Mouse (Mus musculus) liver, embryonic 14.5 days (tissue): Measurements from ENCODE around the gene Nr5a2. TPM values are rescaled to one million over a fixed set of nuclear protein-coding genes. Genes with fewer than 3 reads are reported as not detected.
A peak's percentile ranks its signal among the peaks of the same experiment; 100 is the strongest.

Source experiments
- ATAC-seq: fragments of 200-750 bp; cut with Nextera tagmentation; 2 replicates; pipeline ENCODE4 v1.8.0; 2017; ENCODE audit warnings: moderate number of reproducible peaks, mild to moderate bottlenecking, moderate library complexity; ENCODE audit not compliant: insufficient read depth
- DNase-seq, 3 experiments: peaks; one replicate each; pipeline ENCODE4 v3.0.0-alpha.2; 2012 to 2013; ENCODE audit warnings: low read depth in 3 of 3, low spot score in 3 of 3
- H3K27ac ChIP-seq: fragments of 300-500 bp; sonication (generic); 2 replicates; pipeline ENCODE4 v1.5.1; 2014; ENCODE audit warnings: moderate library complexity, mild to moderate bottlenecking, control low read depth, inconsistent platforms
- H3K27me3 ChIP-seq: fragments of 300-500 bp; sonication (generic); 2 replicates; pipeline ENCODE4 v1.6.1; 2014; ENCODE audit warnings: mild to moderate bottlenecking, low read length, moderate library complexity; ENCODE audit not compliant: control insufficient read depth, insufficient read depth
- H3K36me3 ChIP-seq: fragments of 300-500 bp; sonication (generic); replicated peaks from 2 replicates; pipeline ENCODE4 v1.6.1; 2014; ENCODE audit warnings: low read depth; ENCODE audit not compliant: control insufficient read depth, insufficient read depth
- H3K4me1 ChIP-seq, 2 experiments: fragments of 200-500 bp in 1 of 2; fragments of 300-500 bp in 1 of 2; sonication (generic) in 1 of 2; replicated peaks; 2 replicates each; pipeline ENCODE4 v1.6.1; 2012 to 2014; ENCODE audit warnings: antibody characterized with exemption in 1 of 2, inconsistent platforms in 1 of 2, low read length in 1 of 2; ENCODE audit not compliant: control insufficient read depth in 2 of 2, insufficient read depth in 2 of 2
- H3K4me2 ChIP-seq: fragments of 300-500 bp; sonication (generic); 2 replicates; pipeline ENCODE4 v1.6.1; 2014; ENCODE audit warnings: low read depth, mild to moderate bottlenecking, control low read depth, moderate library complexity
- H3K4me3 ChIP-seq, 2 experiments: fragments of 200-500 bp in 1 of 2; fragments of 300-500 bp in 1 of 2; sonication (generic) in 1 of 2; 2 replicates each; pipeline ENCODE4 v1.5.1; 2012 to 2014; ENCODE audit warnings: low read depth in 2 of 2, low read length in 2 of 2, mild to moderate bottlenecking in 2 of 2, control low read depth in 1 of 2, inconsistent platforms in 1 of 2, moderate library complexity in 1 of 2; ENCODE audit not compliant: insufficient read depth in 1 of 2
- H3K9ac ChIP-seq: fragments of 300-500 bp; sonication (generic); replicated peaks from 2 replicates; pipeline ENCODE4 v1.6.1; 2014; ENCODE audit warnings: mild to moderate bottlenecking, control low read depth, moderate library complexity
- H3K9me3 ChIP-seq: fragments of 300-500 bp; sonication (generic); 2 replicates; pipeline ENCODE4 v1.6.1; 2016; ENCODE audit warnings: low read length, mixed read lengths; ENCODE audit not compliant: control insufficient read depth
- CTCF ChIP-seq: IDR thresholded peaks from 2 replicates; pipeline ENCODE4 v1.5.1; 2016; ENCODE audit warnings: antibody characterized with exemption, low read depth, control low read depth
- EP300 ChIP-seq: IDR thresholded peaks from 2 replicates; pipeline ENCODE4 v1.6.1; 2016; ENCODE audit warnings: antibody characterized with exemption, low read depth
- WGBS: fragments of 180-500 bp; shearing (Covaris S2); extraction: QIAGEN DNeasy Blood & Tissue Kit; methylation state at CpG from one replicate; pipeline ENCODE4 v1.1.7; 2014; ENCODE audit not compliant: insufficient replicate concordance; 5-methylcytosine and 5-hydroxymethylcytosine counted together
- polyA plus RNA-seq, 2 experiments: library from polyadenylated mRNA; depleted of rRNA in 1 of 2; stranded (reverse) in 1 of 2; unstranded in 1 of 2; fragments of >200 nt; fragmentation: Nextera tagmentation in 1 of 2; extraction: Ambion mirVana in 1 of 2; gene quantifications; 2 replicates each; pipeline versions ENCODE4 v1.2.1 to v1.2.3; 2012 to 2014

Gene Nr5a2
- polyA plus RNA-seq, 2 experiments = 1.4 to 2.8 TPM

- no peak for DNase-seq
- H3K27ac ChIP-seq = no peak overlapping the region
- peaks cover 55% of the 10 kb centered on the region for H3K27me3 ChIP-seq
- H3K9ac ChIP-seq = no peak overlapping the region
- peak overlapping the region; percentile 37 to 50 for H3K4me3 ChIP-seq
- H3K4me1 ChIP-seq = peaks cover 0 to 2% of the 10 kb centered on the region in 2 experiments; a peak in 1 of 4 replicates
- TF ChIP-seq CTCF (no peak), EP300 (no peak)
- H3K4me2 ChIP-seq = peak overlapping the region; percentile 45
- 2% methylated on average over 18 of the region's 18 CpGs for WGBS
- no peaks in the 10 kb centered on the region for H3K36me3 ChIP-seq
- no peak for ATAC-seq
- no peaks in the 10 kb centered on the region for H3K9me3 ChIP-seq
Observed at GRCm38 (mm10) chr1:136946806-136947393, 13.3 kb downstream of the Nr5a2 start.

- H3K27ac ChIP-seq = no peak overlapping the region
- no peaks in the 10 kb centered on the region for H3K36me3 ChIP-seq
- peak overlapping the region; percentile 6 to 50 for H3K4me3 ChIP-seq
- H3K4me2 ChIP-seq = peak overlapping the region; percentile 45
- WGBS = 4% methylated on average over 8 of the region's 8 CpGs
- DNase-seq = no peak
- peak; percentile 11; the same call in 1 of the 2 replicates for ATAC-seq
- TF ChIP-seq CTCF = no peak
- TF ChIP-seq EP300 = no peak
- no peaks in the 10 kb centered on the region for H3K9me3 ChIP-seq
- no peak overlapping the region for H3K9ac ChIP-seq
- H3K27me3 ChIP-seq = peaks cover 54% of the 10 kb centered on the region
- peaks cover 0 to 2% of the 10 kb centered on the region in 2 experiments; a peak in 1 of 4 replicates for H3K4me1 ChIP-seq
Observed at GRCm38 (mm10) chr1:136946404-136946803, 13.8 kb downstream of the Nr5a2 start.

GRCm38 (mm10) chr1:136945876-136946275 is 14.4 kb downstream of the Nr5a2 start:
- H3K9me3 ChIP-seq = no peaks in the 10 kb centered on the region
- 3% methylated on average over 10 of the region's 10 CpGs for WGBS
- H3K27me3 ChIP-seq = peaks cover 51% of the 10 kb centered on the region
- ATAC-seq (peak; percentile 44; the same call in 1 of the 2 replicates), DNase-seq (peak in 1 of 3 experiments; percentile 34)
- H3K4me2 ChIP-seq = peak overlapping the region; percentile 45
- no peaks in the 10 kb centered on the region for H3K36me3 ChIP-seq
- H3K4me3 ChIP-seq = peak overlapping the region in 1 of 2 experiments; percentile 6; a peak in 1 of 4 replicates
- H3K4me1 ChIP-seq = peaks cover 0 to 2% of the 10 kb centered on the region in 2 experiments; a peak in 1 of 4 replicates
- no peak overlapping the region for H3K9ac ChIP-seq
- H3K27ac ChIP-seq = no peak overlapping the region
- no peak for TF ChIP-seq EP300

- peak overlapping the region; percentile 45 for H3K4me2 ChIP-seq
- no peaks in the 10 kb centered on the region for H3K9me3 ChIP-seq
- H3K4me3 ChIP-seq = no peak overlapping the region
- peaks cover 51% of the 10 kb centered on the region for H3K27me3 ChIP-seq
- no peak overlapping the region for H3K27ac ChIP-seq
- H3K36me3 ChIP-seq = no peaks in the 10 kb centered on the region
- WGBS = 10% methylated on average over 7 of the region's 7 CpGs
- ATAC-seq = no peak
- no peak overlapping the region for H3K9ac ChIP-seq
- H3K4me1 ChIP-seq = peaks cover 0 to 3% of the 10 kb centered on the region in 2 experiments; a peak in 2 of 4 replicates
- no peak for TF ChIP-seq EP300
- no peak for TF ChIP-seq CTCF
- DNase-seq = no peak
Observed at GRCm38 (mm10) chr1:136945426-136945825, 14.8 kb downstream of the Nr5a2 start.

- no peak overlapping the region for H3K4me3 ChIP-seq
- no peak overlapping the region for H3K9ac ChIP-seq
- no peaks in the 10 kb centered on the region for H3K9me3 ChIP-seq
- DNase-seq = no peak
- H3K4me2 ChIP-seq = no peak overlapping the region
- no peak for TF ChIP-seq EP300
- no peak for TF ChIP-seq CTCF
- no peaks in the 10 kb centered on the region for H3K36me3 ChIP-seq
- H3K4me1 ChIP-seq = peaks cover 0 to 10% of the 10 kb centered on the region in 2 experiments; a peak in 2 of 4 replicates
- peaks cover 7% of the 10 kb centered on the region for H3K27me3 ChIP-seq
- no peak overlapping the region for H3K27ac ChIP-seq
- no peak for ATAC-seq
- WGBS = 63% methylated on average over 5 of the region's 5 CpGs
Observed at GRCm38 (mm10) chr1:136940603-136941002, 19.6 kb downstream of the Nr5a2 start.
